Mouse (Mus musculus): ENCODE measurements at regions not wholly inside any gene's neighbourhood (a gene's known extent, or its start where the extent isn't known, plus 50 kb on each side); places are given as distances from the start of the nearest gene placed in this dataset.

DNA sequence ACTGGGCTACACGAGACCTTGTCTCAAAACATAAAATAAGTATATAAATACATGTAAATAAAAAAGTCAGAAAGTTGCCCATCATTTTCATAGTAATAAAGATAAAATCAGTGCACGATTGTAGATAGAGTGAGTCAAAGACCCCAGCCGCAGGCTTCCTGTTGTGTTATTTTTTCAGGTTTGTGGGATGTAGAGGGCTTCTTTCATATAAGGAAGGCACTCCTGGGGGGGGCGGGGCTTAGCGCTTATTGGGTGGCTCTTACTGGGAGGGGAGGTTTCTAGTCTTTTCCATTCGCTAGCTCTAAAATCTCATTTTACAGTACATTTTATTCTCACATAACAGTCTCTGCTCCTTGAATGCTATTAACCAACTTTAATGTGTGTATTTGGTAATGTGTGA lies 198.8 kb upstream of the Cxcr4 start:
- no peak for ATAC-seq (replicated peaks; ENCODE audit: low FRiP score, poor library complexity, severe bottlenecking)

DNA sequence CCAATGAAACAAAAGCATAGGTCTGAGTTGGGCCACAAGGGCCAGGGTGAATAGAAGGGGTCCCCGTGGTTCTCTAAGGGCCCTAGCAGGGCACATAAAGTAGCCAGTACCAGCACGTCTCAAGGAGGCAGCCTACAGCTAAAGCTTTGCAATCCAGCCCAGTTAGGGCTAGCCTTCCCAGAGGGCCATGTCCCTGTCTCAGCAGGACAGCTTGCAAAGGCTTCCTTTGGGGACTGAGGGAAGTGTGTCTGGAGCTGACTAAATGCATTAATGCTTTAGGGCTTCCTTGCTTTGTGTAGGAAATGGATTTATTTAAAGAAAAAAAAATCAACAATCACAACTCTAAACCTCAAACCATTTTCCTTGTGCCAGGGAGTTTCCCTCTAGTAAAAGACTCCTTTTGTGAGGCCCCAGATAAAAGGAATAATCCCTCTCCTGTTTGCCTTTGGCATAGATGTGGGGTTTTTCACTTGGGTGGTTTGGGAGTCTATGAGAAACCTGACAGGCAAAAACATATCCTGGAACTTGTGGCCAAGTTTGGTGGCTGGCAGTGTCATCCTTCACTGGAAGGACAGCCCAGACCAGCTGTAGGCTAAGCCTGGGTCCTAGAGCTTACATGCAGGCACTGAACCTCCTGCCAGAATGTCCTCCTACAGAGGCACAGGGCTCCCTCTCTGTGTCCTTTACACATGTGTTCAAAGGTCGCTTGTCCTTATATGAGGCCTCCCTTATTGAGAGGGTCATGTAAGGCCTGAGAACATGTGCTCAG lies 197.7 kb upstream of the Cxcr4 start:
- no peak for ATAC-seq (replicated peaks; ENCODE audit: low FRiP score, poor library complexity, severe bottlenecking)

DNA sequence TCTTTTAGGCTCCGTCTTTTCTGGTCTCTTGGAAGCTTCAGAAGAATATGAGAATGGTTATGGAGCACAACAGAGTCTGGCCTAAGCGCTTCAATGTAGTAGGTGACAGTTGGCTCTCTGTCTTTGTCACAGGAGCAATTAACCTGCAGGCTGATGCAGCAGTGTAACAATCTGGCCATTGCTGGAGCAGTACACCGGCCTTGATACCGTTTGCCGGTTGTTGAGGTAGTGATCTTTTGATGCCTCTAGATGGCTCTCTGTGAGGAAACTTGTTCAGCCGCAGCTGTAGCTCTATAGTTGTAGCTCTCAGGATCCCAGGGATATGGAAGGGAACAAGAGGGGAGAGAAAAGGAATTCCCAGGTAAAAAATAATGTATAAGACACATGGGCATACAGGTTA lies 196.1 kb upstream of the Cxcr4 start:
- ATAC-seq (replicated peaks; ENCODE audit: low FRiP score, poor library complexity, severe bottlenecking) = no peak

DNA sequence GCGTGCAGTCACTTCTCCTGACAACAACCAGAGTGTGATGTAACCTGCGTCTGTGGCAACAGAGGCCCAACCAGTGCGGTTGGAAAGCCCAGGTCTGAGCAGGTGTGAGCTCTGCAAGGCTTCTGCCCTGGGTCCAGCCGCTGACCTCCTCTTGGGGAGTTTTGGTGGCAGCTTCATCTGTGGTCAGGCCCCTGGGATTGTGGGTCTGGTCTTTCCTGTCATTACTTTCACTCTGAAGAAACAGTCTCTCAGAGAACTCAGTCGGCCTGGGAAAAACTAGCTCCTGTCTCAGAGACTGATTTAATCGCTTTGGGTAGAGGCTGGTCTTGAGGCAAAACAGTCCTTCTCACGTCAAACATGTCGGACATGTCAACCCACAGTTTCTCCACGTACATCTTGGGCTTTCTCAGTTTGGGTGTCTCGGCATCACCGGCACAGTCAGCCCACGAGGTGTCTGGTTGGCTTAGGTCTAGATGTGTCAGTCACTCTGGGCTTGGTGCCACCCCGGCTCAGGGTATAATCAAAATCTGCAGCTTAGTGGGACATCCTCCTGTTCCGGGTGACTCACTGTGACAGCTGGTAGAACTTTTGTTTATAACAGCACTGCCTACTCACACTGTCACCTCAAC lies 195.0 kb upstream of the Cxcr4 start:
- no peak for ATAC-seq (replicated peaks; ENCODE audit: low FRiP score, poor library complexity, severe bottlenecking)

DNA sequence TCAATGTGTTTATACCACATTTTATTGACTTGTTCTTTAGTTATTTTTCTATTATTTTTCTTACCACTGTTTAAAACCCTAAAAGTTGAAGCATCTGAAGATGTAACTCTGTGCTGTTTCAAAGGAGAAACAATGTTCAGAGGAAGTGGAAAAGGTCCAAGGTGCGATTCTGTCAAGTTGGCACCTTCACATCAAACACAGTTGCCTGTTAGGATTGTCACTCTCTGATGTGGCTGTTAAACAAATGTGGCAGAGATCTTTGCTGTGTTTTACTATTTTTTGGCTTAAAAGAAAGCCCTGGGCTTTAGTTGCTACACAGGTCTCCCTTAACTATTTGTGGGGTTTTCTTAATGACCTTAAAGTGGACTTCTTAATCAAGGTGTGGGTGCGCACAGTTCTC lies 190.2 kb upstream of the Cxcr4 start:
- ATAC-seq (replicated peaks; ENCODE audit: low FRiP score, poor library complexity, severe bottlenecking) = no peak

DNA sequence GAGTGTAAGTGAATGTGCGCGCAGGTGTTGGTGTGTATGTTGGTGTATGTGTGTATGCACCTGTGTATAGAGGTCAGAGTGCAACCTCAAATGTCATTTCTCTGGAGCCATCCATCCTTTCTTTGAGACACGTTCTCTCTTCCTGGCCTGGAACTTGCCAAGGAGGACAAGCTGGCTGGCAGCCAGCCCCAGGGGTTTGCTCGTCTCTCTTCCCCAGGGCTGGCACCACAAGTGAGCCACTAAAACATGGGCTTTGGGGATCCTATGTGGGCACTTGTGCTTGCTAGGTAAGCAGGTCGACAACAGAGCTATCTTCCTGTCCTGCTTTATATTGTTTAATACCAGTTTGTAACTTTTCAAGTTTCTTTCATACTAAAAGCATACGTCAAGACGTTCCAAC lies 189.8 kb upstream of the Cxcr4 start:
- no peak for ATAC-seq (replicated peaks; ENCODE audit: low FRiP score, poor library complexity, severe bottlenecking)

DNA sequence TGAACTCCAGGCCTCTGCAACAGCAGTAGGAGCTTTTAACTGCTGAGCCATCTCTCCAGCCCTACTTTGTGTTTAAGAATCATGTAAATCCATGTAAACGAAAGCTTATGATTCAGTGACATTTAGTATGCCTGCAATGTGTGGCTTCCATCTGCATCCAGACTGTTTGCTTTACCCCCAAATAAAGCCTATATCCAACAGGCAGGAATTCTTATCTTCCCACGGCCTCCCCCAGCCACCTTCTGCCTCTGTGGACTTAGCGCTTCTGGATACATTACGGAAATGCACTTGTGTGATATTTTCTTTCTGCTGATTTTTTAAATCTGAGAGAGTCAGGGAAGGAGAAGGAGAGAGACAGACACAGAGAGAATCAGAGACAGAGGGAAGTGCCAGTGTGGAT lies 189.2 kb upstream of the Cxcr4 start:
- no peak for ATAC-seq (replicated peaks; ENCODE audit: low FRiP score, poor library complexity, severe bottlenecking)

DNA sequence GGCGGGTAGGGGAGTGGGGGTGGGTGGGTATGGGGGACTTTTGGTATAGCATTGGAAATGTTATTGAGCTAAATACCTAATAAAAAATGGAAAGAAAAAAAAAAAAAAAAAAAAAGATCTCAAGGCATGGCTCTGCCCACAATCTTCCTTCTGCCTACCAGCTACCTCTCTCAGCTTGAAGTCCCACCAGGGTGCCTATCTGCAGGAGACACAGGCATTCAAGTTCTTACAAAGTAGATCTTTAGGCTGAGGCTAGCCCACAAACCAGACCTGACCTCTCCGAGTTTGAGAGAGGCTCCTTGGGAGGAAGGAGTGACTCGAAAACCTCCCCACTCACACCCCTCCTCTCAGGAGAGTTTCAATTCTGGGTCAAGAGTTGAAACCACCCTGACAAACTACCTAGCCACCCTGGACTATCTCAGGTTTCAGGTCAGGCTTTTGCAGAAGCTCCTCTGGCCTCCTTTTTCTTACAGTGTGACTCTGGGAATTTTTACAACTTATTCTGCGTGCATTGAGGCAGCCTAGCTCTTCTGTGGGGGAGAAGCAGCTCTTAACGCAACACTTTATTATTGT lies 187.6 kb upstream of the Cxcr4 start:
- ATAC-seq (replicated peaks; ENCODE audit: low FRiP score, poor library complexity, severe bottlenecking) = no peak

DNA sequence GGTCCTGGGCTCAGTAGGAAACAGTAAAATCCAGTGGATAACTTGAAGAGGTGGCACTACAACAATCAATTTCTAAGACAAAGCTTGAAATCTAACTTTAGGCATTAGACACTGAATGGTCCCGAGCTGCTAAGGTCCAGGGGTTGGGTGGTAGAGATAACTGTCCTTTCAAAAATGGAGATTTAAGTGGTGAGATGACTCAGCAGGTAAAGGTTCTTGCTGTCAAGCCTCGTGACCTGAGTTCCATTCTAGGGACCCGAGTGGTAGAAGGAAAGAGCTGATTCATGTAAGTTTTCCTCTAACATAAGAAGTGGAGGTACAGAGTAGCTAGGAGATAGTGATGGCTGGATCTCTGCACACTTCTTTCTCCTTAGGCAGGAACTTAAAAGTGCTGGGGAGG lies 180.3 kb upstream of the Cxcr4 start:
- ATAC-seq (replicated peaks; ENCODE audit: low FRiP score, poor library complexity, severe bottlenecking) = no peak

DNA sequence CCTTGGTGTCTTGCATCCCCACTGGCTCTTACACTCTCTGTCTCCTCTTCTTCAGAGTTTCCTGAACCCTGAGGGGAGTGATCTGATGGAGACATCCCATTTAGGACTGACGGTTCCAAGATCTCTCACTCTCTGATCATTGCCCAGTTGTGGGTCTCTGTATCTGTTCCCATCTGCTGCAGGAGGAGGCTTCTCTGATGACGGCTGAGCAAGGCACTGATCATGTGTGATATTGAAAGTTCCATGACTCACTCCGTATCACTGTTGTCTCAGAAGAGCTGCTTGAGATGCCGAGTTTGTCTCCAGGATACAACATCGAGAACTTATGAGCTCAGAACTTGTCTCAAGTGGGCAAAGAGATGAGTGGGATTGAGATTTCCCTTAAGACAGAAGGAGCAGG lies 178.7 kb upstream of the Cxcr4 start:
- no peak for ATAC-seq (replicated peaks; ENCODE audit: low FRiP score, poor library complexity, severe bottlenecking)

DNA sequence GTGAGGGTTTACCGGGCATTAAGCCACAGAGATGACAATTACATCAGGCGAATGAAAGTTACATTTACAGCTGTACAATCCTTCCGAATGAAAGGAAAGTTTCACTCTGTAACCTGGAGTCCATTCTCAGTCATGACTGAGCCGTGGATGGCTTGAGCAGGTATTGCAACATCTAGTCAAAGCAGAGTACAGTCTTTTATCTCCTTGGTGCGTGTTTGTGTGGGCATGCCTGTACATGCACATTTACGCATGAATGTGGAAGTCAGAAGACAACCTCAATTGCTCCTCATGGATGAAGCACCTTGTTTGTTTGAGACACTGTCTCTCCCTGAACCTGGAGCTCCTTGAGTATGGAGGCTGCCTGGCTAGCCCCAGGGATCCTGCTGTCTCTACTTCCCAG lies 175.9 kb upstream of the Cxcr4 start:
- ATAC-seq (replicated peaks; ENCODE audit: low FRiP score, poor library complexity, severe bottlenecking) = no peak

DNA sequence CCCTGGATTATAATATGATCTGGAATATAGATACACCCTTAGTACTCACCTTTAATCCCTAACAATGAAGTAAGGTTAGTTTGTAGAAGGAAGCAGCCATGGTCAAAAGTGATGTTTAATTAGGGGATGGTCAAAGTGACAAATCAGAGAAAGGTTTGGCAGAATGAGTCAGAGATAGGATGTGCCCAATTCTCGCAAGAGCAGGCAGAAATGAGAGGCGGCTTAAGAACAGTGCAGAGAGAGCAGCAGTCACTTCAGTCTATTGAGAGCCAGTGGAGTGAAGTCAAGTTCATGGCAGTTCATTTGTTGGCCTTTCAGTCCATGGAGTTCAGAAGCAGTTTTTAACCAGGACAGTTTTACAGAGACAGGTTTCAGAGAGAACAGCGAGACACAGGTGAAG lies 175.3 kb upstream of the Cxcr4 start:
- no peak for ATAC-seq (replicated peaks; ENCODE audit: low FRiP score, poor library complexity, severe bottlenecking)

DNA sequence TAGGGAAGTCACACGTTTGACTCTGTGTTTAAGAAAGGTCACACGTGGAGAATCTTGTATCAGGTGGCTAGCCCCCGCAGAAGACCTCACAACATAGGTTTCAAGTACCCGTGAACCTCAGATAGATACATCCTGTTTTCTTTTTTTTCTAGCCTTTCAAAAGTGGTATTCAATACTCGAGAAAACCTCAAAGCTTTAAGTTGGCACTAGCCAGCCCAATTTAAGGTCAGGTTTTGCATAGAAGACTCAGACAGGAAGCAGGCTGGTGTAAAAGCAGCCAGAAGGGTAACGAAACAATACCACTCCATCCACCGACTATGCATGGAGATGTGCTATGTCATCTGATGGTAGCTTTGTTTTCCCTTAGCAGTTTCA lies 174.8 kb upstream of the Cxcr4 start:
- ATAC-seq (replicated peaks; ENCODE audit: low FRiP score, poor library complexity, severe bottlenecking) = no peak

DNA sequence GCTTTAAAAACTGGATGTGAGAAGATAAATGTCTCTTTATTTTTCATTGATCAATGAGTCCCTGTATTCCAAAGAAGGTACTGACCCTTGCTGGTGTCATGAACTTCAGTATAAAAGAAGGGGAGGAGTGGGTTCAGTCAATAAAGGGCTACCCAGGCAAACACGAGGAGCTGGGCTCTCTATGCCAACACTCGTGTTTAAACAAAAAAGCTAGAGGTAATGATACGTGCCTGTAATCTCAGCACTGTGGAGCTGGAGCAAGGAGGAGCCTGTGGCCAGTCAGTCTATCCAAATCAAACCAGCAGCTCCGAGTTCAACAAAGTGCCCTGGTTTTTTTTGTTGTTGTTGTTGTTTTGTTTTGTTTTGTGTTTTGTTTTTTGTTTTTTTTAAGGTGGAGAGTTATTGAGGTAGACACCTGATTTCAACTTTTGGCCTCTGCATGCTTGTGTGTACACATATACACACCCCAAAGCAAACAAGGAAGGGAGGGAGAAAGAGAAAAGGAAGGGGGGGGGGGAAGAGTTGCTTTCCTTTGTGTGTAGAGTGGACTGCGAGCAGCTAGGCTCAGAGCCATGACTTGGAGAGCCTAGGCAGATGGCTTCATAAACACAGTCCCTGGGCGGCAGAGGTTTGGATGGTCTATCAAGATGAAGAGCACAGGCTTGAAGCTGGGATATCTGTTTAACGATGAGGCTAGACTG lies 174.2 kb upstream of the Cxcr4 start:
- no peak for ATAC-seq (replicated peaks; ENCODE audit: low FRiP score, poor library complexity, severe bottlenecking)

DNA sequence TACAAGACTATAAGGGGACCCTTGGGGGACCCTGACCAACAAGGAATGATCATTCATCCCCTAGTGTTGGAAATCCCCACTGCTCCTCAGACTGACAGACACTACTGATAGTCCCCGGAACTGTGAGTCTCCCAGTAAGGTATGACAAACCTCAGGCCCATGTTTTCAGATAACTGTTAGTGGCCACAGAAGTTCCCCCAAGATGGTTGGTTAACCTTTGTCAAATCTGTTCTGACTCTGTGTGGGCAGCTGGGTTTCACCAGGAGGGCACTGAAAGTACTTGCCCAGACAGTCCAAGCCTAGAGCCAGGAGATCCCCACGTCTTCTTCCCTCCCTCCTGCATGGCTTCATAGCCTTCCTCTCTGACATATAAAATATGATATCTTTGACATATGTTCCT lies 173.5 kb upstream of the Cxcr4 start:
- no peak for ATAC-seq (replicated peaks; ENCODE audit: low FRiP score, poor library complexity, severe bottlenecking)

DNA sequence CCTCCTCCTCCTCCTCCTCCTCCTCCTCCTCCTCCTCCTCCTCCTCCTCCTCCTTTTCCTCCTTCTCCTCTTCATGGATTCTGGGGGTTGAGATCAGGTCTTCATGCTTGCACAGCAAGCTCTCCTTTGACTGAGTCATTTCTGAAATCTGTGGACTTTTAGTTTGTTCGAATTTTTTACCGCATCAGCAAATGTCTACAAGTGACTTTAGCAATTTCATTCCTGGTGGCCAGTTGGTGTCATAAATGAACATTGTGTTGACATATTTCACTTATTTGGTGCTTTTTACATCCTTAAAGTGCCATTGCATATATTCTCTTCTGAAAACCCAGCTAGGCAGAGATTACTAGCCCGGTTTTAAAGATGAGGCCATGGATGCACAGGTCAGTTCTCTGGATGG lies 173.0 kb upstream of the Cxcr4 start:
- no peak for ATAC-seq (replicated peaks; ENCODE audit: low FRiP score, poor library complexity, severe bottlenecking)

DNA sequence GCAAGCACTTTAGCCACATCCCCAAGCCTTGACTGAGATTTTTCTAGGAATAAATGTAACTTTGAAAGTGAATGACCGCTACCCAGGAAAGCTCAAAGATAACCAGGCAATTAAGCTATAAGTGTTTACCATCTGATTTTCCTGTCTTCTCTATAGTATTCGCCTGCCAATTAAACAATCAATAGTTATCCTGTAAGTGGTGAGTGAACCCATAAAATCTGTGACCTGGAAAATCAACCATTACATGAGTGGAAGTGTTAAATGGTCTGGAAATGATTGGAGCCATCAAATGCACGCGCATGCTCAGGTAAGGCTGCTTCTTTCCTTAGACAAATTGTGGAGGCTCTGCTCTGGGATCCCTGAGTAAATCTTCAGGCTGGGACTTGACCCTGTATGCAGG lies 170.8 kb upstream of the Cxcr4 start:
- ATAC-seq (replicated peaks; ENCODE audit: low FRiP score, poor library complexity, severe bottlenecking) = no peak

DNA sequence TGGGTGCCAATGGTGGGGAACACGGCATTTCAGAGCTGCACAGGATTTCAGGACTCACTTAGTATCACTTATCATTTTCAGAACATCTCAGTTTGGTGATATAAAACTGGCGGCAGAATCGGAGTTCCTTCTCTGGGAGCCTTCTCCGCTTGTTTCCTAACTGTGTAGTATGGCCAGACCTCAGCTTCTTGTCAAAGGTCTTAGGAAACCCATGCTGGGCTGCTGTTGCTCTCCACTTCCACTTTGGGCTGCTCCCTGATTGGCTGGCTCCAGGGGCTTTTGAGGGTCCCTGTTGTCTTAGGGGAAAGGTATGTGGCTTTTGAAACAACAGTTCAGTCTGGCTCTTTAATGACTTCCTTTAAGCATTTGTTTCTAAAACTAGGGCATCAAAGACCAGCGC lies 170.0 kb upstream of the Cxcr4 start:
- no peak for ATAC-seq (replicated peaks; ENCODE audit: low FRiP score, poor library complexity, severe bottlenecking)

DNA sequence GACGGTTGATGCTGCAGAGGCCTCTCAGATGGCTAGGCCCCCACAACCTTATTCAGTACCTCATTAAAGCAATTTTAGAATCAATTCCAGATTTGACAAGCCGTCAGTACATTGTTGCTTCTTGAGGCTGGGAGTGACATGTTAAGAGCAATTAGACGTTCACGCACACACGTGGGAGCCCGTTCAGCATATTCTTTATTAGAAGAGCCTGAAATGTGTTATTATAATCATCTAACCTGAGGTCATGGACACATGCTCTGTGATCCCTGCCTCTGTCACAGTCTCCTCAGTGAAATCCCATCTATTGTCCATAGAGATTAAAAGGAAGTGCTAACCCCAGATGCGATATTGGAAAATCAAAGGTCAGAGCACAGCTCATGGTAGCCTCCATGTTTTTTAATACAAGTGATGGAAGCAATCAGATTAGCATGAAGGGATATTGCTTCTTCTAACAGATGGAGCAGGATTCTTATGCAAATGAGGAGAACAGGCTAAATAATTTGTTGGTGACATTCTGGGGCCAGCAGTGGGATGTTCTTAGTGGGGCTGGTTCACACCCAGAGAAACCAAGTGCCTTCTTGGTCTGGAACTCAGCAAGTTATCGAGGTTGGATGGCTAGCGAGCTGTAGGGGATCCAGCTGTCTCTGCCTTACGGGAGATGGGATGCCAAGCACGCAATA lies 166.8 kb upstream of the Cxcr4 start:
- no peak for ATAC-seq (replicated peaks; ENCODE audit: low FRiP score, poor library complexity, severe bottlenecking)

DNA sequence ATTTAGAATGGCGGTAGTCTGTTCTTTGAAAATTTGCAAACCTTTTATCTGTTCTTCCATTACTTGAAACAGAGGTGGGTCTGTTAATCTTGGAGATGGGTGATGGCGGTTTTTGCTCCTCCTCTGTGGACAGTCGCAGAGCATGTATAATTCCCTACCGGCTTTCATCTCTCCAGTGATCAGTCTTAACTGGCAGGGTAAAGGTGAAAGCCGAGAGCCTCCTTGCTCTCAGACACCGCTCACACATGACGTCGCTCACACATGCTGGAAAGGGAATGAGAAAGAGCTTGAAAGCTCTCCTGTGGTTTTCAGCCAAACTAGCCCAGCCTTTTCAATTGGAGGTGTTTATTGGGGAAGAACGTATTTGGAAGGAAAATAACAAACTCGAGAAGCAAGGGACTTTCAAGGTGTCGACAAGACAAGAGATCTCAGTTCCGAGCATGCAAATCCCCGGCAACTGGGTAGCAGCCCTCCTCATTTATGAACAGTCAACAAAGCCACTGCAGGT lies 166.3 kb upstream of the Cxcr4 start:
- no peak for ATAC-seq (replicated peaks; ENCODE audit: low FRiP score, poor library complexity, severe bottlenecking)

Measured in erythroblast, adult 5-6 weeks (primary cell).